Mouse (Mus musculus) embryonic facial prominence, embryonic 11.5 days (tissue): ENCODE data around the gene Rnf25. TPM values are rescaled to one million over a fixed set of nuclear protein-coding genes. Genes with fewer than 3 reads are reported as not detected.

Experiments
- ATAC-seq: fragments of 200-750 bp; cut with Nextera tagmentation; replicated peaks from 2 replicates; pipeline ENCODE4 v1.8.0; 2017; ENCODE audit warnings: low read depth; ENCODE audit not compliant: insufficient number of reproducible peaks, low FRiP score, low TSS enrichment
- DNase-seq: peaks from one replicate; pipeline ENCODE4 v3.0.0-alpha.2; 2015; ENCODE audit warnings: low spot score
- H3K27ac ChIP-seq: fragments of 300-500 bp; sonication (generic); replicated peaks from 2 replicates; pipeline ENCODE4 v1.5.1; 2014; ENCODE audit warnings: mild to moderate bottlenecking, low read depth, low read length, control low read depth
- H3K27me3 ChIP-seq: fragments of 300-500 bp; sonication (generic); 2 replicates; pipeline ENCODE4 v1.6.1; 2014; ENCODE audit warnings: mild to moderate bottlenecking, low read length, moderate library complexity, mixed read lengths; ENCODE audit not compliant: control insufficient read depth, insufficient read depth
- H3K36me3 ChIP-seq: fragments of 300-500 bp; sonication (generic); replicated peaks from 2 replicates; pipeline ENCODE4 v1.6.1; 2014; ENCODE audit warnings: low read depth, mild to moderate bottlenecking, low read length, moderate library complexity, mixed read lengths; ENCODE audit not compliant: control insufficient read depth, insufficient read depth
- H3K4me1 ChIP-seq: fragments of 300-500 bp; sonication (generic); 2 replicates; pipeline ENCODE4 v1.6.1; 2014; ENCODE audit warnings: low read length, mixed read lengths; ENCODE audit not compliant: control insufficient read depth, insufficient read depth
- H3K4me2 ChIP-seq: fragments of 300-500 bp; sonication (generic); 2 replicates; pipeline ENCODE4 v1.6.1; 2014; ENCODE audit warnings: low read depth, mild to moderate bottlenecking, control low read depth, low read length, moderate library complexity
- H3K4me3 ChIP-seq: fragments of 300-500 bp; sonication (generic); 2 replicates; pipeline ENCODE4 v1.5.1; 2014; ENCODE audit warnings: low read depth, low read length, control low read depth
- H3K9ac ChIP-seq: fragments of 300-500 bp; sonication (generic); replicated peaks from 2 replicates; pipeline ENCODE4 v1.6.1; 2014; ENCODE audit warnings: mild to moderate bottlenecking, control low read depth, low read length
- H3K9me3 ChIP-seq: fragments of 300-500 bp; sonication (generic); replicated peaks from 2 replicates; pipeline ENCODE4 v1.6.1; 2016; ENCODE audit warnings: mild to moderate bottlenecking, low read length, inconsistent platforms, mixed read lengths; ENCODE audit not compliant: control insufficient read depth
- WGBS: fragments of 180-500 bp; shearing (Covaris S2); extraction: QIAGEN DNeasy Blood & Tissue Kit; methylation state at CpG from one replicate; pipeline ENCODE4 v1.1.7; 2014; 5-methylcytosine and 5-hydroxymethylcytosine counted together
- microRNA-seq: library from miRNA; unstranded; fragments of <30 nt; microRNA quantifications from one replicate; pipeline ENCODE4, GENCODE M21; 2016; ENCODE audit warnings: borderline number of aligned reads
- polyA plus RNA-seq: library from polyadenylated mRNA; unstranded; fragments of >200 nt; fragmentation: Nextera tagmentation; extraction: Ambion mirVana; gene quantifications from 2 replicates; pipeline ENCODE4 v1.2.1, GENCODE M21; 2014

Gene Rnf25
- polyA plus RNA-seq, 1 experiment from 2014 or later: 9.4 TPM

DNA sequence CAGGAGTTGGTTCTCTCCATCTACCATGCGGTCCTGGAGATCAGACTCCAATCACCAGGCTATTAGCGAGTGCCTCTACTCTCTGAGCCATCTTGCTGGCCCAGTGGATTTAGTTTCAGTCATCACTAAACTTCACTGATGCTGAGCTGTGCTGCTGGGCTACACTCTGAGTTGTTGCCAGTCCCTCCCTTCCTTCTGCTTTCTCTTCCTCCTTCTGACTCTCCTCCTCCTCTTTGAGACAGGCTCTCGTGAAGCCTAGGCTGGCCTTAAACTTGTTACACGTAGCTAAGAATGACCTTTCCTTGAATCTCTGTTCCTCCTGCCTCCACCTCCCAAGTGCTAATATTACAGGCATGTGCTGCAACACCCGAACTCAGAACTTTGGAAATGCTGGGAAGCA lies 42.1 kb downstream of the Rnf25 start:
- 86% methylated on average over 5 of the region's 5 CpGs for WGBS
- no peaks in the 10 kb centered on the region for H3K36me3 ChIP-seq
- no peak overlapping the region for H3K4me2 ChIP-seq
- H3K27ac ChIP-seq: no peak overlapping the region
- H3K9me3 ChIP-seq: no peaks in the 10 kb centered on the region
- no peak overlapping the region for H3K4me3 ChIP-seq
- H3K4me1 ChIP-seq: no peaks in the 10 kb centered on the region
- H3K27me3 ChIP-seq: no peaks in the 10 kb centered on the region
- ATAC-seq (no peak), DNase-seq (no peak)
- H3K9ac ChIP-seq: no peak overlapping the region

DNA sequence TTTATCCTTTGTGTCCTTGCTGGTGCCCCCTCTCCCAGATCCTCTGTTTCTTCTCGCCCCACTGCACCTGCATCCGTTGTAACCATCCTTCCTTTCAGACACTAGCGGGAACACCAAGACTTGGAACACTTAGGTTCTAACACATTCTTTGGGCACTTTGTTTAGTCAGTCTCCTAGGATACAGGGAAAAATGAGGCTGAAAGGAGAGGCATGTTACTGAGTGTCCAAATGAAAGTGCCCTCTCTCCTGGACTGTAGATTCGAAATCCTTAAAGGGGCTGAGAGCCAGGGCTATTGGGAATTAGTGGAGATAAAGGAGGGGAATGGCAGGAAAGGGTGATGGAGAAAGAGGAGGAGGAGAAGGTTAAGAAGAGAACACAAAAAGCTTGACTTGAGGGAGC lies 57.0 kb downstream of the Rnf25 start, which contains the start of gene Usp37:
Usp37 (minus strand) TSS at position 101 of the 400 bp plus-strand sequence.
- H3K9me3 ChIP-seq: no peaks in the 10 kb centered on the region
- no peak within 1 kb of the TSS for H3K4me3 ChIP-seq
- H3K9ac ChIP-seq: no peak within 1 kb of the TSS
- 0 out of 2 replicates have a peak, but pooled peaks cover 3% of the 10 kb centered on the region for H3K4me1 ChIP-seq
- no peaks in the 10 kb centered on the region for H3K27me3 ChIP-seq
- 74% methylated on average over 4 of the region's 4 CpGs for WGBS
- no peak within 1 kb of the TSS for H3K27ac ChIP-seq
- ATAC-seq: no peak
- DNase-seq: no peak
- no peak within 1 kb of the TSS for H3K4me2 ChIP-seq
- H3K36me3 ChIP-seq: no peaks in the 10 kb centered on the region

Small RNA genes within 50 kb of the gene (microRNA-seq; reads per million reads assigned to microRNA genes)
- gene Gm25035: not detected

Other genes with a start within 250 kb of the Rnf25 start
- 0.22 and 0.36 TPM in 2 replicates for gene Catip, start 239.3 kb downstream of the Rnf25 start, polyA plus RNA-seq
- gene Slc11a1, start 226.2 kb downstream of the Rnf25 start, polyA plus RNA-seq: 2.4 and 4.9 TPM in 2 replicates
- 60.0 and 66.2 TPM in 2 replicates for gene Ctdsp1, start 209.9 kb downstream of the Rnf25 start, polyA plus RNA-seq
- 0.07 and 0.11 TPM in 2 replicates for gene Vil1, start 192.0 kb downstream of the Rnf25 start, polyA plus RNA-seq
- 106 and 112 TPM in 2 replicates for gene Cnot9, start 95.3 kb downstream of the Rnf25 start, polyA plus RNA-seq
- 0.33 and 0.42 TPM in 2 replicates for gene Plcd4, start 58.5 kb downstream of the Rnf25 start, polyA plus RNA-seq
- 45.7 and 46.5 TPM in 2 replicates for gene Usp37, start 57.1 kb downstream of the Rnf25 start, polyA plus RNA-seq
- 7.1 and 7.8 TPM in 2 replicates for gene Zfp142, start 13.2 kb downstream of the Rnf25 start, polyA plus RNA-seq
- gene Bcs1l, start 13.1 kb downstream of the Rnf25 start, polyA plus RNA-seq: 13.7 and 18.4 TPM in 2 replicates
- gene Stk36, start within 50 bp of the Rnf25 start, polyA plus RNA-seq: 14.1 and 14.5 TPM in 2 replicates
- gene Ttll4, start 60.3 kb upstream of the Rnf25 start, polyA plus RNA-seq: 29.6 and 37.1 TPM in 2 replicates
- 11.1 and 12.3 TPM in 2 replicates for gene Cyp27a1, start 112.2 kb upstream of the Rnf25 start, polyA plus RNA-seq
- gene Prkag3, start 147.8 kb upstream of the Rnf25 start, polyA plus RNA-seq: not detected in 2 replicates
- 15.5 and 19.1 TPM in 2 replicates for gene Wnt6, start 170.5 kb upstream of the Rnf25 start, polyA plus RNA-seq
- gene Wnt10a, start 190.1 kb upstream of the Rnf25 start, polyA plus RNA-seq: 1.5 and 1.6 TPM in 2 replicates